Mouse (Mus musculus) gastrocnemius, postnatal 25 days (tissue): Measurements from ENCODE around the gene Gpc6. TPM values are rescaled to one million over a fixed set of nuclear protein-coding genes. Genes with fewer than 3 reads are reported as not detected.

Source experiments
- DNase-seq: peaks from one replicate; pipeline ENCODE4 v3.0.0; 2022
- total RNA-seq, 2 experiments: library from RNA; stranded (reverse); gene quantifications; 1 replicate in 1 of 2; 2 replicates in 1 of 2; pipeline ENCODE4 v1.2.3; 2021

Gene Gpc6
- total RNA-seq, 2 experiments from 2014 or later = 3.1 to 3.5 TPM

GRCm38 (mm10) chr14:116947939-116948591, 22.9 kb downstream of the Gpc6 start:
- DNase-seq = no peak

- DNase-seq = no peak
These were observed 32.0 kb downstream of the Gpc6 start for GRCm38 (mm10) chr14:116957154-116957553.

GRCm38 (mm10) chr14:116964837-116965236, 39.7 kb downstream of the Gpc6 start:
- DNase-seq = no peak

GRCm38 (mm10) chr14:116974708-116975107, 49.6 kb downstream of the Gpc6 start:
- no peak for DNase-seq

GRCm38 (mm10) chr14:116975224-116975623, 50.1 kb downstream of the Gpc6 start:
- no peak for DNase-seq

- no peak for DNase-seq
These were observed 52.1 kb downstream of the Gpc6 start for GRCm38 (mm10) chr14:116977259-116977658.

GRCm38 (mm10) chr14:116979714-116980382, 54.7 kb downstream of the Gpc6 start:
- DNase-seq = no peak

- no peak for DNase-seq
These were observed 56.6 kb downstream of the Gpc6 start for GRCm38 (mm10) chr14:116981711-116982110.

GRCm38 (mm10) chr14:116987341-116987740, 62.2 kb downstream of the Gpc6 start:
- no peak for DNase-seq

- DNase-seq = no peak
These were observed 75.3 kb downstream of the Gpc6 start for GRCm38 (mm10) chr14:117000376-117000775.

GRCm38 (mm10) chr14:117002313-117002712, 77.2 kb downstream of the Gpc6 start:
- no peak for DNase-seq

- no peak for DNase-seq
These were observed 83.7 kb downstream of the Gpc6 start for GRCm38 (mm10) chr14:117008781-117009180.

GRCm38 (mm10) chr14:117012969-117013368, 87.9 kb downstream of the Gpc6 start:
- DNase-seq = no peak

GRCm38 (mm10) chr14:117013554-117014117, 88.5 kb downstream of the Gpc6 start:
- no peak for DNase-seq

- DNase-seq = no peak
These were observed 90.3 kb downstream of the Gpc6 start for GRCm38 (mm10) chr14:117015333-117015922.

- no peak for DNase-seq
These were observed 97.2 kb downstream of the Gpc6 start for GRCm38 (mm10) chr14:117022180-117022799.

GRCm38 (mm10) chr14:117034146-117034545, 109.0 kb downstream of the Gpc6 start:
- DNase-seq = no peak

- no peak for DNase-seq
These were observed 115.9 kb downstream of the Gpc6 start for GRCm38 (mm10) chr14:117041017-117041416.

- DNase-seq = no peak
These were observed 123.8 kb downstream of the Gpc6 start for GRCm38 (mm10) chr14:117048951-117049350.

GRCm38 (mm10) chr14:117050877-117051276, 125.8 kb downstream of the Gpc6 start:
- no peak for DNase-seq

GRCm38 (mm10) chr14:117053361-117053760, 128.2 kb downstream of the Gpc6 start:
- DNase-seq = no peak

GRCm38 (mm10) chr14:117055134-117055533, 130.0 kb downstream of the Gpc6 start:
- no peak for DNase-seq

GRCm38 (mm10) chr14:117061078-117061477, 136.0 kb downstream of the Gpc6 start:
- no peak for DNase-seq
